Mouse (Mus musculus): ENCODE data around the gene Pcif1. TPM values are rescaled to one million over a fixed set of nuclear protein-coding genes. Genes with fewer than 3 reads are reported as not detected.

Gene Pcif1
- polyA plus RNA-seq, 1 experiment from 2014 or later: 71.3 TPM

DNA sequence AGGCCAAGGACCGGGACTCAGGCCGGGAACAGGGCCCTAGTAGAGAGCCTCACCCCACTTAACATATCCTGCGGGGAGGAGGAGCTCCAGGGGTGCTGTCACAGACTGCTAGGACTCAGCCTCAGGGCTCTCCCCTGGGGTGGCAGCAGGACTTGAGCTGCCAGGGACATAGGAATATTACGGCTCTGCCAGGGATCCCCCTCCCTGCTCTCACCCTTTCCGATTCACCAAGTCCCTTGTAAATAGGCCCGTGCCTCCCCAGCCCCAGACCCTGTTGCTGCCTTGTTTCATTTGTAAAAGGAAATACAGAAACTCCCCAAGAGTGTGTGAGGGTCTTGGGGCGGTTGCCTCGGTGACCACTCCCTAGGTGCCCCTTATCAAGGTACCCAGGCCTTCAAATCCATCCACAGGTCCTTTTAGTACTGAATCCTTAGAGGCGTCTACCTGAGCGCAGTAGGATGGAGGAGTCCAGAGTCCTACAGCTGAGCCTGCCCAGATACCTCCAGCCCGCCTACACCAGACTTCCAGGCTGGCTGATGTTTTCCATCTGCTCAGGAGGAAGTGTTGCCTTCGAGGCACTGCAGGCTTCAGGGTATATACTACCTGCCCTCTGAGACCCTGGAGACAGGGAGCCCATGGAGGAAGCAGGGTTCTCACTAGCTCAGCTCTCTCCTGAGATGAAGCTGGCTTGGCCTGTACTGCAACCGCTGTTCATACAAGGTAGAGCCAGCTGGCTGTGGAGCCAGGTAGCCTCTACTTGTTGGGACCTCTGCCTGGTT lies 12.1 kb downstream of the Pcif1 start:
- Histone ChIP-seq H3K27ac (ENCODE audit: low read length) (no peak overlapping the region), H3K4me2 (replicated peaks; ENCODE audit: low read depth, low read length) (no peak overlapping the region), H3K4me1 (ENCODE audit: insufficient read depth, low read depth, low read length) (no peaks in the 10 kb centered on the region), H3K9me3 (ENCODE audit: low read length) (no peaks in the 10 kb centered on the region), H3K27me3 (replicated peaks; ENCODE audit: insufficient read depth, low read length) (no peaks in the 10 kb centered on the region), H3K4me3 (ENCODE audit: low read depth, low read length) (no peak overlapping the region), H3K36me3 (ENCODE audit: insufficient read depth, low read length) (peaks cover 70% of the 10 kb centered on the region), H3K9ac (replicated peaks; ENCODE audit: low read depth) (no peak overlapping the region)
- ATAC-seq (no peak), DNase-seq (ENCODE audit: low spot score) (no peak)
- TF ChIP-seq CTCF (IDR thresholded peaks at IDR 0.05) (no peak), EP300 (IDR thresholded peaks at IDR 0.05) (no peak)
- 78% methylated on average over 13 of the region's 13 CpGs for WGBS

DNA sequence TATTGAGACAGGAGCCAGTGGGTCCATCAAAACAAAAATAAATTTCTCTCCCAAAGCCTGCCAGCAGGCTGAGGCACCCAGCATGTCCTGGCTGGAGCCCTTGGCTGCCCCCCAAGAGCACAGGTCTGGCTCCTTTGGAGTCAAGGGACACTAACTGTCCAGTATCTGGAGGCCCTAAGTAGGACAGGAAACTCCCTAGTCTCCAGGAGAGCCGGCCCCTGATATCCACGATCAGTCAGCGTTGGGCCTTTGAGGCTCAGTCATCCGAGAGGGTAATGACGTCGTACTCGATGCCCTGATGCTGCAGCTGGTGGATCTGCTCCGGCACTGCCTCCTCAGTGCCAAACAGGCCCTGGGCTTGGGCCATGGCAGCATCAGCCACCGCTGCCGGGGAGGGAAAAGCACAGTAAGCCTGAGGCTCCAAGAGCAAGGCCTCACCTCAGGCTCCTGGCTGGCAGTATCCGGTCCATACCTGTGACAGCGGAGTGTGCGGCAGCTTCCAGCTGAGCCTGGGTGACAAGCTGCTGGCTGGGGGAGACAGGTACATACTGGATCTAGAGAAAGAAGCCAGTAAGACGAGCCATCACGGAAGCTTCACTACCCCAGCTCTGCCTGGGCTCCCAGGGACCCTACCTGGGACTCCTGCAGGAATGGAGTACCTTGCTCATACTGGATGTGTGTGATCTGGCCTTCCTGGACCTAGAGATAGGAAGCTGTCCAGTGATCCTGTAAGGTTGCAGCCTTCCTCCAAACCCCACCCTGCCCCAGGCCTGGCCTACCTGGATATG lies 13.0 kb downstream of the Pcif1 start:
- no peak for DNase-seq (ENCODE audit: low spot score)
- TF ChIP-seq CTCF (IDR thresholded peaks at IDR 0.05): no peak
- TF ChIP-seq EP300 (IDR thresholded peaks at IDR 0.05): no peak
- Histone ChIP-seq H3K4me1 (ENCODE audit: insufficient read depth, low read depth, low read length) (no peaks in the 10 kb centered on the region), H3K4me2 (replicated peaks; ENCODE audit: low read depth, low read length) (no peak overlapping the region), H3K27ac (ENCODE audit: low read length) (no peak overlapping the region), H3K4me3 (ENCODE audit: low read depth, low read length) (no peak overlapping the region), H3K9ac (replicated peaks; ENCODE audit: low read depth) (no peak overlapping the region), H3K27me3 (replicated peaks; ENCODE audit: insufficient read depth, low read length) (no peaks in the 10 kb centered on the region), H3K36me3 (ENCODE audit: insufficient read depth, low read length) (peaks cover 69% of the 10 kb centered on the region), H3K9me3 (ENCODE audit: low read length) (no peaks in the 10 kb centered on the region)
- WGBS: 92% methylated on average over 15 of the region's 15 CpGs
- no peak for ATAC-seq

DNA sequence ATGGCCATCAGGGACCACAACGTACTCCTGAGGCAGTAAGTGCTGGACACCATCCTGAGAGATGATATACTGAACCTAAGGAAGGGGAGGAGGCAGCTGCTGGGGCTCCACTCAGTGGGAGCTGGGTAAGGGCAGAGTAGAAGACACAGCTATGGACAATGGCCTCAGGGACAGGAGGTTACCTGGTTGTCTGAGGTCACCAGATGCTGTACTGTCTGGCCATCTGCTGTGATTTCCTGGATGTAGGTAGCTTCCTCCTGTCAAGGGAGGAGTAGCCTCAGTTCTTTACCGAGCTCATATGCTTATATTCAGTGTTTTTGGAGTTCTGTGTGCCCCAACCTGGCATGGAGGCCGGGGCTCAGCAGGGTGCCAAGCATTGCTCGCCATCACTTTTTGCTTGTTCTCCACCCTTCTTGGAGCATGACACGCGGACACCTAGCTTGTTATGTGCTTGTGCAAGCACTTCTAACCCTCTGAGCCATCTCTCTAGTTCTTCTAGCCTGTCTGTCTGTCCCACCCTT lies 13.7 kb downstream of the Pcif1 start:
- no peak for ATAC-seq

DNA sequence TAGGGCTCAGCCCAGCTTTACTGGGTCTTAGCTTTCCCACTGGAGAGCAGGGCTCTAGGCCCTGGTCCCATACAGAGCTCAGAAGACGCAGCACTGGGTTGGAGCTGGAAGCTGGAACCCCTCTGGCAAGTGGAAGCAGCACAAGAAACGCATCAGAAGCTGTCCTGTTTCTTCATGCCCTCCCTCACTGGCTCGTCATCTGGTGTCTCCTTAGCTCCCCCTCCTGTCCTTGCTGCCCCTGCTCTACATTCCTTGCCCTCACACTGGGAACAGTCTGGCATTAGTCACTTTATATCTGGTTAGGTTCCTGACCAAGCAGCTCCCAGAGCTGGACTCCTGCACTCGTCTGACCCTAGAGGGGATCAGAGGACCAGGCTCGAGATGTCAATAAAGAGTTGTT lies 14.9 kb downstream of the Pcif1 start:
- 60% methylated on average over 5 of the region's 5 CpGs for WGBS
- DNase-seq (ENCODE audit: low spot score): no peak

More for the DNA sequence above, 13.7 kb downstream of the Pcif1 start:
- Histone ChIP-seq H3K9ac (replicated peaks; ENCODE audit: low read depth) (no peak overlapping the region), H3K27me3 (replicated peaks; ENCODE audit: insufficient read depth, low read length) (no peaks in the 10 kb centered on the region), H3K4me2 (replicated peaks; ENCODE audit: low read depth, low read length) (no peak overlapping the region), H3K4me3 (ENCODE audit: low read depth, low read length) (no peak overlapping the region), H3K27ac (ENCODE audit: low read length) (no peak overlapping the region), H3K4me1 (ENCODE audit: insufficient read depth, low read depth, low read length) (no peaks in the 10 kb centered on the region), H3K9me3 (ENCODE audit: low read length) (no peaks in the 10 kb centered on the region), H3K36me3 (ENCODE audit: insufficient read depth, low read length) (peaks cover 71% of the 10 kb centered on the region)
- DNase-seq (ENCODE audit: low spot score): no peak
- TF ChIP-seq CTCF (IDR thresholded peaks at IDR 0.05) (no peak), EP300 (IDR thresholded peaks at IDR 0.05) (no peak)
- WGBS: 89% methylated on average over 6 of the region's 6 CpGs

DNA sequence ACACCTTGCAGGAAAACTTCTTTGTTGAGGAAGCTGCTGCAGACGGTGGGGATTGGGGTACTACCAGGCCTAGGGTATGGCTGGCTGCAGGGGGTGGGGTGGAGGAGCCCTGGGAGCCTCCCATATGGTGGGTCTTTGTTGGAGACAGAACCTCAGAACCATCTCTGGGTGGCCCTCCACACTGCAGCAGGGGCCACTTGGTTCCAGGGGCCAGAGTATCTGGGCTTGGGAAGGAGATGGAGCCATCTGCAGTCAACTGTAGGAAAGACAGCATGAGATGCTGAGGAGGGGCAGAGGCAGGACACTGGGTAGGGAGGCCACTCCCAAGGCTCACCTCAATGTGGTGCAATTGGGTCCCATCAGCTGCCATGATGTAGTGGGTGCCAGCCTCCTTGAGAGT lies 15.5 kb downstream of the Pcif1 start:
- TF ChIP-seq CTCF (IDR thresholded peaks at IDR 0.05): peak; percentile 45
- TF ChIP-seq EP300 (IDR thresholded peaks at IDR 0.05): no peak
- Histone ChIP-seq H3K4me2 (replicated peaks; ENCODE audit: low read depth, low read length) (no peak overlapping the region), H3K27ac (ENCODE audit: low read length) (no peak overlapping the region), H3K9ac (replicated peaks; ENCODE audit: low read depth) (no peak overlapping the region), H3K4me1 (ENCODE audit: insufficient read depth, low read depth, low read length) (no peaks in the 10 kb centered on the region), H3K27me3 (replicated peaks; ENCODE audit: insufficient read depth, low read length) (no peaks in the 10 kb centered on the region), H3K4me3 (ENCODE audit: low read depth, low read length) (no peak overlapping the region), H3K36me3 (ENCODE audit: insufficient read depth, low read length) (peaks cover 72% of the 10 kb centered on the region), H3K9me3 (ENCODE audit: low read length) (no peaks in the 10 kb centered on the region)
- ATAC-seq (peak; percentile 27), DNase-seq (ENCODE audit: low spot score) (no peak)
- WGBS: 67% methylated on average over 1 of the region's 1 CpGs

More for the DNA sequence above, 14.9 kb downstream of the Pcif1 start:
- H3K4me2 ChIP-seq (replicated peaks; ENCODE audit: low read depth, low read length): no peak overlapping the region
- H3K4me1 ChIP-seq (ENCODE audit: insufficient read depth, low read depth, low read length): no peaks in the 10 kb centered on the region
- ATAC-seq: peak; percentile 7; the same call in 1 of the 2 replicates
- peaks cover 72% of the 10 kb centered on the region for H3K36me3 ChIP-seq (ENCODE audit: insufficient read depth, low read length)
- no peaks in the 10 kb centered on the region for H3K9me3 ChIP-seq (ENCODE audit: low read length)
- H3K9ac ChIP-seq (replicated peaks; ENCODE audit: low read depth): no peak overlapping the region
- H3K4me3 ChIP-seq (ENCODE audit: low read depth, low read length): no peak overlapping the region
- H3K27me3 ChIP-seq (replicated peaks; ENCODE audit: insufficient read depth, low read length): no peaks in the 10 kb centered on the region
- TF ChIP-seq CTCF (IDR thresholded peaks at IDR 0.05): peak; percentile 50
- TF ChIP-seq EP300 (IDR thresholded peaks at IDR 0.05): no peak
- no peak overlapping the region for H3K27ac ChIP-seq (ENCODE audit: low read length)

DNA sequence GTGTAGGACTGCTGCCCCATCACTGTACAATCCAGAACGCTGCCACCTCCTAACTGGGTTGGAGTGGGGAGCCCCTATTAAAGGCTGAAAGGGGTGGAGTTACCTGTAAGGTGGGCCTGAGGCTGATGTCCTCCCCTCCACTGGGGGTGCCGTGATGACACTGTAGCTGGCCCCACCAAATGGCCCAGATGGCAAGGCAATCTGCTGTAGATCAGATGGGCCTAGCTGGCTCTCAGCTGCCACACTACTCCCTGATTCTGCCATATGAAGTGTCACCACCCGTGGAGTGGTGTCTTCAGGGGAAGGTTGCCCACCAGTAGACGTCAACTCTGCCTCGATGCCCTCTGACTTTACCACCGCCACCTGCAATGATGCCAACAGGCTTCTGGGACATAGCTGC lies 16.8 kb downstream of the Pcif1 start:
- Histone ChIP-seq H3K4me2 (replicated peaks; ENCODE audit: low read depth, low read length) (no peak overlapping the region), H3K9ac (replicated peaks; ENCODE audit: low read depth) (no peak overlapping the region), H3K36me3 (ENCODE audit: insufficient read depth, low read length) (peaks cover 60% of the 10 kb centered on the region), H3K27me3 (replicated peaks; ENCODE audit: insufficient read depth, low read length) (no peaks in the 10 kb centered on the region), H3K27ac (ENCODE audit: low read length) (no peak overlapping the region), H3K9me3 (ENCODE audit: low read length) (no peaks in the 10 kb centered on the region), H3K4me3 (ENCODE audit: low read depth, low read length) (no peak overlapping the region), H3K4me1 (ENCODE audit: insufficient read depth, low read depth, low read length) (no peaks in the 10 kb centered on the region)
- DNase-seq (ENCODE audit: low spot score) (no peak), ATAC-seq (no peak)
- 95% methylated on average over 6 of the region's 6 CpGs for WGBS
- TF ChIP-seq EP300 (IDR thresholded peaks at IDR 0.05) (no peak), CTCF (IDR thresholded peaks at IDR 0.05) (no peak)

Measured in lung, postnatal 0 days (tissue).